Mouse (Mus musculus) kidney, adult 8-10 months (tissue): ENCODE data around the gene Gemin4.

Experiments used
- DNase-seq, 2 experiments: peaks; one replicate each; pipeline ENCODE4 v3.0.0; 2022

Gene Gemin4

GRCm38 (mm10) chr11:76217390-76217800 lies at the start of gene Gemin4, which contains the start of gene Dbil5:
Gene Gemin4 (minus strand): TSS chr11:76217664.
Gene Dbil5 (plus strand): TSS chr11:76217608.
- DNase-seq = peak; percentile 96 to 97

DNA sequence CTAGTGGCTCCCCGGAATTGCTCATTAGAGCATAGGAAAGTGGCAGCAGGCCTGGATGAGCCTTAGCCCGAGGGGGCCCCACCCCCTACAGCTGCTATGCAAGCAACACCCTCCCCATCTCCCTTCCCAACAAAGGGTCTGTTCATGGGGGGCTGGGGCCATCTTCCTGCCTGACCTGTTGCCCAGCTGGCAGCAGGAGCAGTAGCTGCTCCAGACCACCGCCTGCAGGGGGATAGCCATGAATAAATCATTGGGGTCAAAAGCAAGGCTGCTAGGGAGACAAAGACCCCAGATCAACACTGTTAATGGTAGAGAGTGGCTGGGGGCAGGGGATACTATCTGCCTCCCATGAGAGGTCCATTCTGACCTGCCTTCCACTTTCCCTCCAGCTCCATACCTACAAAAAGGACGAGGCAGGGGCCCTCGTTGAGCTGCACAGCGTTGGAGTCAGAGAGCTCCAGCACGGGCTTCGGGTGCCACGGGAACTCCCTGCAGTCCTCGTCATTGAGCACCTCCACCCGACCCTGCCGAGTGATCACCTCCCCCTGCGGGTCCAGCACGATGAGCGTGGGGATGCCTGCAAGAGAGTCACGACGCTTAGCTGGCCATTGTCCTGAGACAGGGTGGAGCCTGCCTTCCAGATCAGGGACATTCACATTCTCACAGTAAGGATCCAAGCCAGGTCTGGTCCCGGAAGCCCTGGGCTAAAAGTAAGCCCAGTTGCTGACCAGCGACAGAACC lies 45.3 kb upstream of the Gemin4 start:
- no peak for DNase-seq

- DNase-seq = peak in 1 of 2 experiments; percentile 28
Measured at GRCm38 (mm10) chr11:76261224-76261623, 43.8 kb upstream of the Gemin4 start.

DNA sequence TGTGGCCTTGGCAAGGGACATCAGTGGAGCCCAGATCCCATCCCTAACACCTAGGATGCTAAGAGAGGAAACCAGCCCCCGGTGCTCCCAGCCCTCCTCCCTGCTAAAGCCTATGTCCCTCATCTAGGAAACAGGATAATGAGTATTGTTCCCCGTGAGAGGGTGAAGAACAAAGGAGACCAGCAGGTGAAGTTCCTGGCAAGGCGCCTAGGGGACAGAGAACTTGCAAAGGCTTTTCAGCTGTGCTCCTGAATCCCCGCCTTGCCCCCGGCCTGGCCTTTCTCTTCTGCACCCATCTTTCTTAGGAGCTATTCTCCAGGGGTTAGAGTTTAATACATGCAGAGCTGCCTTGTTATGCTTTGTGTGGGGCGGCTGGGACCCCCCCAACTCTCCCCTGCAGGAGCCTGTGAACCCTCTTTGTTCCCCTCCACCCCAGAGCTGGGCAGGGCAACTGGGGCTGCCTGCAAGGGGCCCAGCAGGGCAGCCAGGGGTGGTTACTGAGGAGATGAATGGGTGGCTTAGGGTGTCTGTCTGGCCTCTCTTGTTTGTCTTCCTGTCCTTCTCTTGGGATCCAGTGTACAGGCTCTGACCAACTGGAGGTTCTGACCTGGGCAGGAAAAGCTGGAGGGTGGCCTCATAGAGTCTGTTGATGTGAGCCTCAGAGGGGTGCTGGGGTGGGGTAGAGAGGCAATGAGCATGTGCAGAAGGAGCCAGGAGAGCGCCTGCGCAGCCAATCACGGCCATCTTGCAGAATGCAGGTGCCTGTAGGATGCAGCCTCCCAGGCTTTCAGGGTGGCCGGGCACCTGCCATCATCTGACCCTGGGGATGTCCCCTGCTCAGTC lies 43.0 kb upstream of the Gemin4 start:
- no peak for DNase-seq

DNA sequence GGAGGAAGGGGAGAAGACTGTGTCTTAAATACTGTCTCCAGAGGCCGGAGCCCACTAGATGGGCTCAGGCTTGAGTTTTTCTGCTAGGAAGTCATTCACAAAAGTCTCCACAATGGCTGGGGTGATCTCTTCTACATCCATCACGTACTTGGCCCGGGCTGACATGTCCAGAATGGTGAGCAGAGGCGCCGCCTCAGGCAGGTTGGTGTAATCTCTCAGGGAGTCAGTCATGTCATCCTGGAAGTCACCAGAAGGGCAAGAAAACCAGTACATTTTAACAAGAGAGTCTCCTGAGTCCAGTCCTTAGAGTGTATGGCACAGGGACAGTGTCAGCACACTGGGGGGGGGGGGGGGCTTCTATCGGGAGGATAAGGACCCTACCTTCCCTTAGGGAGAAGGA lies 41.0 kb upstream of the Gemin4 start:
- no peak for DNase-seq

- no peak for DNase-seq
Measured at GRCm38 (mm10) chr11:76257386-76257785, 39.9 kb upstream of the Gemin4 start.

GRCm38 (mm10) chr11:76256129-76256528 lies 38.7 kb upstream of the Gemin4 start:
- DNase-seq = no peak

DNA sequence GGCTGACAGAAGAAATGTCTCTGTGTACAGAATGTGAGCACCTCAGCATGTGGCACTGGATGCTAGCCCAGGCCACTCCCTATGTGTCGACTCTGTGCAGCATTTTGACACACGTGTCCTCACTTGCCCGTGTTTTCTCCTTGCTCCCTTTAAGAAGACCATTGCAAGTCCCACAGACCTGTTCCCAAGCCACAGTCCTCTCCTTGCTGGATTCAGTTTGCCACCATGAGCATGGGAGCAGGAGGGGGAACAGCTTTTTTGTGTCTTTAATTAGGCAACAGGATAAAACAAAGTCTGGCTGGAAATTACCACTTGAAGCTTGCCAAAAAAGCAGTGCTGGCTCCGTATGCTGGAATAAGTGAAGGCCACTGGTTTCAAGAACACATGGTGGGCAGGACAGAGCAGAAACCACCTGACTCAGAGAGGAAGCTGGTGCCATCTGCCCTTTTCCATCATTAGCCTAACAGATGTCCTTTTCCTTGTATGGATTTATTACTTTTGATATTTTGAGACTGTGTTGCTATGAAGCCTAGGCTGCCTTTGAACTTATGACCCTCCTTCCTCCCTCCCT lies 38.1 kb upstream of the Gemin4 start:
- DNase-seq = no peak

DNA sequence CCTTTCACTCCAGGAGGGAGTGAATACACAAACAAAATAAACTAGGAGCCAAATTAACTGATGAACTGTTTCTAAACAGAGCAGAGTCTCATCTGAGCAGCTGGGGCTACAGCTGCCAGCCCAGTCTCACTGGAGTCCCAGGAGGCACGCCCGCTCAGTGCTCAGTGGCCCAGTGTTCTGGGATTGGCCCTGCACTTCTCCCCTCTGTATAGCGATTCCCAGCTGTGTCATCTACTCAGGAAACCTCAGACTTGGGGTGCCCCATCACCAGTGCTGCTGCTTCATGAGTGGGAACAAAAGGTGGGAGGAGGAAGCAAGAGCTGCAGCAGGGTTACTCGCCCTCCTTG lies 36.4 kb upstream of the Gemin4 start:
- DNase-seq = no peak

DNA sequence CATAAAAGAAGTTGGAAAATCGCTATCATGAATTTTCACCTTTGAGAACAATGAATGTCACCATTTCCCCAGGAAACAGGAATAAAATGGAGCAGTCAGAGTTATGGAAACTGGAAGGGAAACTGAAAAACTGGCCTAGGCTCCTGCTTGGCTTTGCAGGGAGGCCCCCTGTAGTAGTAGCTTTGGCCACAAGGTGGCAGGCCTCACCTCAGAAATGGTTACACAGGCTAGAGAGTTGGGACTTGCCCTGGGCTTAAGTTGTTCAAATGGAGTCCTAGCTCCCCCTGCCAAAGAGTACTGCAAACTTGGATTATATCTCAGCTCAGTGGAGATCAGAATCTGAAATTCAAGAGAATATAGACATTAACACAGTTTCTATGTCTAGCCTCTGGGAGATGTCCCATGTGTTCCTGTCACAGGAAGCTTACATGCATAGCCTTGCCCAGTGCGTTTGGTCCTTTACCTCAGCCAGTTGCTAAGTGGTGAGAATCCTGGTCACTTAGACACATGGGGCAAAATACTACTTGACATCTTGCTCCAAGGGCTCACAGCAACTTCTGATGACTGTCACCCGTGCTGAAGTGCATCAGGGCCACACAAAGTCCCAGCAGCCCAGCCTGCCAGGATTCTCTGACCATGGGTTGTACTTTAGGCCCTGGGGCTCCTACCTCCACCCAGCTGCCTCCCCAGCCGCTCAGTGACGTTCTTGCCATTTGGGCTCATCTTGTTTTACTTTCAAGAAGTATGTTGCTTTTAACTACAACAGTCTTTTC lies 35.9 kb upstream of the Gemin4 start:
- DNase-seq = peak; percentile 63 to 89

DNA sequence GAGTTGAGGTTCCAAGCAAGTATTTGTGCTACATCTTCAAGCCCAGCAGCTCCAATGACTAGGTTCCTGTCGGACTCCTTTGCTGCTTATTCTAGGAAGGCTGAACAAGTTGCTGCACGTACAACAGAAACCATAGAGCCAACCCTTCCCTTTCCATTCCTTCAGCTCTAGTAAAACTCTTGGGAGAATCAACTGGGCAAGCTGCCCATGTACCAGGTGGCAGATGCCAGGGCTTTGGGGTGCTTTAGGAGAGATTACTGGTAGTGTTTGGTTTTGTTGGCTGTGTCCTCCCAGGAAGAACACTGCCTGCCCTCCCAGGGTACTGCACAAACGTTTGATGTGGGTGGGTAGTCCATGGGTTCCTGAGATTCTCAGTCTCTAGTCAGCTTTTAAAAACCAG lies 34.6 kb upstream of the Gemin4 start:
- DNase-seq = no peak

DNA sequence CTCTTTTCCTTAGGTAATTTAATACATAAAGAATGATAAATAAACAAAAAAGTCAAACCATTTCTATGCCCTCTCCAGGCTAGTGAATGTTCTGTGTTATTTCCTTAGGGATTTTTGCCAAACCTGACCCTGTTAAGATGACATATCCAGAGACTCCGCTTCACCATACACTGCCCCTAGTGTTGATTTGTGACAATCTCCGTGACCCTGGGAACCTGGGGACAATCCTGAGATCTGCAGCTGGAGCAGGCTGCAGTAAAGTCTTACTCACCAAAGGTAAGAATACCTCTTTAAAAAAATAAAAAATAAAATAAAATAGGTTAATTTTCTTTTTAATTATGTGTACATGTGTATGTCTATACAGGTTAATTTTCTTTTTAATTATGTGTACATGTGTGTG lies 29.8 kb upstream of the Gemin4 start:
- DNase-seq = no peak

DNA sequence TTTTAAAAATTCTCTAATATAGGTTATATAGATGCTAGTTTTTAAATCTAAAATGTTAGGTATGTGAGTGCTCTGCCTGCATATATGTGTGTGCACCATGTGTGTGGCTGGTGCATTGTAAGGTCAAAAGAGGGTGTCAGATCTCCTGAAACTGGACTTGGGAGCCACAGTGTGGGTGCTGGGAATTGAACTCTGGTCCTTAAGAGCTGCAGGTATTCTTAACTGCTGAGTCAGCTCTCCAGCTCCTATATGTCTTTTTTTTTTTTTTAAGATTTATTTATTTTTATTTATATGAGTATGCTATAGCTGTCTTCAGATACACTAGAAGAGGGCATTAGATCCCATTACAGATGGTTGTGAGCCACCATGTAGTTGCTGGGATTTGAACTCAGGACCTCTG lies 29.0 kb upstream of the Gemin4 start:
- no peak for DNase-seq

DNA sequence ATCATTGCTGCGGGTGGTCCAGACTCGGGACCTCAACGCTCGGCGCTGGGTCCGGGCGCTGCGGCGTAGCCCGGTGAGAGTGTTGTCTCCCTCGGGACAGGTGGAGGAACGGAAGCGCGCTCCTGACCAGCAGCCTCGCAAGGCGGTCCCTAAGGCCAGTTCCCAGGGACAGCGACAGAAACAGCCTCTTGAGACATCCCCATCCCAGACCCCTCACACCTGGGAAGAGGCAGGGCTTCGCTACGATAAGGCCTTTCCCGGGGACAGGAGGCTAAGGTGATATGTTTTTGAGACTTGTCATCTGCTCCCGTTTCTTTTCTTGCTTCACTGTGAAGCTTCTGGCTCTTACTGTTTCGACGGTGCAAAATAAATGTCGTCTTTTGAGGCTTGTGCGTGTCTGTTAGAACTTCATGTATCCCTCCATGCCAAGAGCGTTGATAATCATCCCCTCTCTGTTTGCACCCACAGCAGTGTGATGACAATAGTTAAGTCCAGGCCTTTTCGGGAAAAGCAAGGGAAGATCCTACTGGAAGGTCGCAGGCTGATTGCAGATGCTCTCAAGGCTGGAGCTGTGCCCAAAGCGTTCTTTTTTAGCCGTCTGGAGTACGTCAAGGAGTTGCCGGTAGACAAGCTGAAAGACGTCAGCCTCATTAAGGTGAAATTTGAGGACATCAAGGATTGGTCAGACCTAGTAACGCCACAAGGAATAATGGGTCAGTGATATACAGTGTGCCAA lies 26.5 kb upstream of the Gemin4 start:
- no peak for DNase-seq

GRCm38 (mm10) chr11:76242901-76243810 lies 25.7 kb upstream of the Gemin4 start, which contains the start of the genes Mrm3 and Glod4:
Gene Mrm3 (plus strand): TSS chr11:76243715.
Gene Glod4 (minus strand): TSS chr11:76243725.
- DNase-seq = peak; percentile 84 to 91

DNA sequence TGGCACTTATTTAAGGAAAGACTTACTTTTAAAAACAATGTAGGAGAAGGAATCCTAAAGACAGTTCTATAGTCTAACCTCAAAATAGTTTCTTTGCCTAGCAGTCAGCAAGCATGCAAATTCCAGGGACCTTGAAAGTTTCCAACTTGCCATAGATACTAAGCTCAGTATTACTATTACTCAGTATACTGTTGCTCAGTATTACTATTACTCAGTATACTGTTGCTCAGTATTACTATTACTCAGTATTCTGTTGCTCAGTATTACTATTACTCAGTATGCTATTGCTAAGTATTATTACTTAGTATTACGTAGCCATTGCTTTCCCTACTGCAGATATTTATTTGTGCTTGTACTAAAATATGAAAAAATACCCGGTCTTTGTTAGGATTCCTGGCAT lies 22.3 kb upstream of the Gemin4 start:
- no peak for DNase-seq

DNA sequence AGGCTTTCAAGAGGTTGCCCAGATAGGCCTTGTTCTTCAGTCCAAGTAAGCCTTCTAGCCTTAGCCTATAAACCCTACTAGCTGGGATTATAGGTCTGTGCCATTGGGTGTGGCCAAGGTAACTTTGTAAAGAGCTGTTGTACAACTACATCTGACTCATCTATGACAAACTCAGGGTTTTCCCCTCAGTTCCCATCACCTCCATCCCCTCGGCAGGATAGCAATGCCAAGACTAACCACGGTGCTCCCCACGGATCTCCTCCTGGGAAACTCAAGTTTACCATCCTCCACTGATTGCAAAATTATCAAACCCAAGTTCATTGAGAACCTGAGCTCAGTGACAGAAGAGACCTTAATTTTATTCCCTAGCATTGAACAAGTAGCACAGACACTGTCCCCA lies 18.7 kb upstream of the Gemin4 start:
- no peak for DNase-seq

DNA sequence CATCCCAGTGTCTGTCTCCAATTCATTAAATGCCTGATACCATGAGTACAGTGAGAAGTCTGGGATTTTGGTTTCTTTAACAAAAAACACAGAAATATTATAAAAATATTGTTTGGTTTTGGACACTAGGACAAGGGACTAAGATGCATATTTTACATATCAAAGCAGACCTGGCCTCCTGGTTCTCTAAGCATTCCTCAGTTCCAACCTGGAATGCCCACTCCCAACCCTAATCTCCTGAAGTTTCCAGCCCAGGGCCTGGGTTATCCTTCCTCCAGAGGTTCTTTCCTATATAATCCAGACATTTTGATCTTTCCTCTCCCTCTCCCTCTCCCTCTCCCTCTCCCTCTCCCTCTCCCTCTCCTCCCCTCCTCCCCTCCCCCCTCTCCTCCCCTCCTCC lies 7.6 kb upstream of the Gemin4 start:
- DNase-seq = no peak

DNA sequence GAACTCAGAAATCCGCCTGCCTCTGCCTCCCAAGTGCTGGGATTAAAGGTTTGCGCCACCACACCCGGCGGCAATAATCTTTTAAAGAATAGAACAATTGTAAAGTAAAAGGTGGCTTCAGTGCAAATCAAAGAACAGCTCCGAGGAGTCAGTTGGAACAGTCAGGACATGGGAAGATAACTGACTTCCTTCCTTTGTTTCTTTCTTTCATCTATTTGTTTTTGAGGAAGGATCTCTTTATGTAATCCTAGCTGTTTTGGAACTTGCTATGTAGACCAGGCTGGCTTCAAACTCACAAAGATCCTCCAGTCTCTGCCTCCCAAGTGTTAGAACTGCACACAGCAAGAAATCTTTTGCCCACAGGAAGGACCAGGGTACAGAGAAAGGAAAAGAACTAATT lies 7.2 kb upstream of the Gemin4 start:
- DNase-seq = no peak

DNA sequence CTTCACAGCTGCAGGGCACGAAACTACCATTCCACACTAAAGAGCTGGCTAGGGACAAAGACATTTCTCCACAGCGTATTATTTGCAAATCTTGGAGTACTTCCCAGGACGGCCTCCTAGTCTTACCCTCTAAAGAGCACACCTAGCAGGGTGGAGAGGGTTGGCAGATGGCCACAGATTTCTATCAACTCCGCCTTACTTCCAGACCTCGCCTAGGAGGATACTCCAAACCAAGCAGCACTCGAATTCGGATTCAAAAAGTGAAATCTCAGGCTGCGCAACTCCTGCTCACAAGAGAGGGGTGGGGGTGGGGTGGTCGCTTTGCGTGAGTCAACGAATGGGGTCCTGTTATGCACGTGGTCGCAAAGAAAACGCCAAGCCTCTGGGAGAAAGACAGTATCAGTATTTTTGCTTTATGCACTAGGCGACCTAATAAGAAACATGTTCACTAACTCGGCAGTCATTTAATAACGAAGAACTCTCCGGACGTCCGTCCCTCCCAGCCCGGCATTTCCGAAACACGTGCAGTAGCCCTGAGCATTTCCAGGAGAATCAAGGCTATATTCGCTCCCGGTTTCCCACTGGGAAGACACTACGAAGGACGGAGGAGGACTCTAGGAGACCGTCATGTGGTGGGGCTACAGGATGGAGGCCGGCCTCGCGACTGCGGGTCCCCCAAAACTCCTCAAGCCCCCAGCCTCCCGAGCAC lies 629 bp downstream of the Gemin4 start:
- DNase-seq = peak; percentile 53
